Mouse (Mus musculus): ENCODE measurements at regions not wholly inside any gene's neighbourhood (a gene's known extent, or its start where the extent isn't known, plus 50 kb on each side); places are given as distances from the start of the nearest gene placed in this dataset.

GRCm38 (mm10) chr13:70910934-70911333 is 69.3 kb upstream of the Adamts16 start:
- intact Hi-C loops (cut with DNase I), result no loop called here
- no peak for DNase-seq

DNA sequence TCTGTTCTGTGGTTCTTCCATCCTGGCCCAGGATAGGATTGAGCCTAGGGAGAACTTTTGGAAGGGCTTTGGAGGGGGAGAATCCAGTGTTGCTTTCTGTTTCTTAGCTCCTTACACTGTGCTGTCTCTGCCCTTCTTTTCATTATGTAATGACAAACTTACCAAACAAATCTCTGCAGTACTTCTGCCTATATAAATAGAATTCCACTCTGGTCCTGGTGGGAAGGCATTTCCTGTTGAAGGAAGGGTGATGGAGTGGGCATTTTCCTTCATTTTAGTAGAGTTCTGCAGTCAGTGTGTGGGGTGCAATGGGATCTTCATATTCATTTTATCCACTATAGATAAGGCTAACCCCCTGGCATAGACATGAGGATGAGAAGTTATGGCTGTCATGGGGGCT is 63.2 kb upstream of the Adamts16 start:
- intact Hi-C loops (cut with DNase I), result no loop called here
- no peak for DNase-seq

GRCm38 (mm10) chr13:70903831-70904230 is 62.2 kb upstream of the Adamts16 start:
- intact Hi-C loops (cut with DNase I), result no loop called here
- DNase-seq, result no peak

DNA sequence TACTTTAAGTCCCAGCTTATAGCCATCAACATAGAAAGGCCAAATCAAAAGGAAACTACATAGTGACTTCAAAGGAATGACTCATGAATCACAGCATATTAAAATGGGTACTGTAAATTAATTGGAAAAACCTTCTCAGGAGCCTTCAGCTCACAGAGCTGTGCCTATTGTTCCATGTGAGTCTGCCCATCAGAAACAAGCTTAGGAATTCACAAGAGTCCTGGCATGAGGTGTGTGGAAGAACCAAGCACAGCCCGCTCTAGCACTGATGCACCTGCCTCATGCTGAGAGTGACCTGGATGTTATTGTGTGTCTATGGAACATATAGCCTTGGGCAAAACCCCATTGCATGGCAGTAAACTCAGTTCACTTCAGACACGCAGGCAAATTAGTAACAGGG is 61.5 kb upstream of the Adamts16 start:
- intact Hi-C loops (cut with DNase I), result no loop called here
- DNase-seq, result no peak

DNA sequence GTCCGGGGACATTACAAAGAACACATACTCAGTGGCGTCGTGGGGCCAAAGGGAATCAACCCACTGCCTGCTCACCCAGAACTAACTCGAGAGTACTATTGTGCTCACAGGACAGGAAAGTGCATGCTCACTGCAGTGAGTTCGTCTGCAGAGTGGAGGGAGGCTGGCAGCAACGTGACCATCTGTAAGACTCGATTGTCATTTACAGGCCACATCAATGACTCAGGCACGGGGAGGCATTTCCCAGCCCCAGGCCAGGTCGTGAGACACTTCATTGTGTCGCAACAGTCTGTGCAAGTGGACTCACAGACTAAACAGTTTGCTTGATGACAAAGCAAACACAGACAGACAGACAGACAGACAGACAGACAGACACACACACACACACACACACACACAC is 61.1 kb upstream of the Adamts16 start:
- no peak for DNase-seq
- intact Hi-C loops (cut with DNase I), result no loop called here

DNA sequence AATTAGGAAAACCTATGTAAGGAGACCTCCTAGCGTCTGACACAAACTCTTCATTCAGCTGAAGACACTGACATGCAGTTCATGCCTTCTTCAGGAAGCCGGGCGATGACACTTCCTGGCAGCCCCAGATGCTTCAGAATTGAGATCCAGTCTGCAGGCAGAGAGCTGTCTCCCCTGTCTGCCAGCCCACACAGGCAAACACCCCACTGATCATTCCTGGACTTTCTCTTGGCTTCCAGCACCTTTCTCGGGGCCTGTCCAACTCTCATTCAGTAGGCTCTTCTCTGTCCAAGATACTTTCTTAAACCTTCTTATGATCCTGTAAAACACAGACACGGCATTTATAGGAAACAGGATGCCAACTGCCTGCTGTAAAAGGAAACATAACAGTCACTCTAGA is 50.0 kb upstream of the Adamts16 start:
- intact Hi-C loops (cut with DNase I), result no loop called here
- DNase-seq, result no peak

Small RNA genes in the stretch of these regions (microRNA-seq; reads per million reads assigned to microRNA genes)
- 0 reads per million in 2 experiments for gene Mir466f-4 (ENCODE audit: borderline number of aligned reads in 2 of 2)
